Mouse (Mus musculus): ENCODE data around the gene Celsr2.

The Celsr2 gene

DNA sequence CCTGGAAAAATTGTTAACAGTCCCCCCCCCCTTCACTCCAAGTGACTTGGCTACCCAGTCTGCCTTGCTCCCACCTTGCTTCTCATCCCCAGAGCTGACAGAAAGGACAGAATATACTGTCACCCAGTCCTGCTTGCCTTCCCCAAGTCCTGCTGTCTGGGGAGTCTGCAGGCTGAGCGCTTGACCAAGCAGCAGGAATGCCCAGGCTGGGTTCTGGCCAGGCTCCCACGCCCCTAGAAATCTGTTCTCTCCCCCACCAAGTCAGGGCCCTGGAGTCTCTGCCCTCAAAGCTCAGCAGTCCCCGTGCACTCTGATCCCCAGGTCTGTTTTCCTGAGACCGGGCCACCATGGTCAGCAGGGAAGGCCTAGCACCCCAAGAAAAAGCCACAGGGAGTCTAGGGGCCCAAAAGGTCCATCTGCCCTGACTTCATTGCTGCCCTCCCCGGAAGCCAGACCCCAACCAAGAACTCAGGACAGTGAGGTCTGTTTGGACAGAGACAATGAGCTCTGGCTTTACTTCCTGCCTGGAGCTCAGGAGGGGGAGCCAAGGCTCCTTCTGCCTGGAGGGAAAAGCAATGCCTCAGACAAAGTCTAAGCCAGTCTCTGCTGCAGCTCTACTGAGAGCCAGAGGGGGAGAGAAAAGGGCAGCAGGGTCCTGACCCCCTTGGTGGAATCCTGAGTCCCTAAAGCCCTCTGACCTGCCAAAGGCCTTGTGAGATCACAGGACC is 4.2 kb downstream of the Celsr2 start:
- DNase-seq = peak; percentile 75 to 86

DNA sequence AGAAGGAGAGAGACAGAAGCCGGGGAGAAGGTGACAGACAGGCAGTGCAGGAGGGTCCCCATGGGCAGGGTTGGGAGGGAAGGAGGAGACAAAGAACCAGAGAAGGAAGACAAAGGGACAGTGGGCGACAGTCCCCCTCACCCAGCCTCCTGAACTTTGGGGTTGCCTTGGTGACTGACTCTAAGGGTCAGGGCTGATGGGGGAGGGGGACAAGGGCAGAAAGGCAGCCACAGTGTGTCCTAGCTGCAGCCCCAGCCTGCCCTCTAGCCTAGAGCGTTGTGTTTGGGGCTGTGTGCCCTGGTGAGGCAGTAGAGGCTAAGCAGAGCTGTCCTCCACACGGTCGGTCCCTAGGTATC is 5.0 kb downstream of the Celsr2 start:
- no peak for DNase-seq

DNA sequence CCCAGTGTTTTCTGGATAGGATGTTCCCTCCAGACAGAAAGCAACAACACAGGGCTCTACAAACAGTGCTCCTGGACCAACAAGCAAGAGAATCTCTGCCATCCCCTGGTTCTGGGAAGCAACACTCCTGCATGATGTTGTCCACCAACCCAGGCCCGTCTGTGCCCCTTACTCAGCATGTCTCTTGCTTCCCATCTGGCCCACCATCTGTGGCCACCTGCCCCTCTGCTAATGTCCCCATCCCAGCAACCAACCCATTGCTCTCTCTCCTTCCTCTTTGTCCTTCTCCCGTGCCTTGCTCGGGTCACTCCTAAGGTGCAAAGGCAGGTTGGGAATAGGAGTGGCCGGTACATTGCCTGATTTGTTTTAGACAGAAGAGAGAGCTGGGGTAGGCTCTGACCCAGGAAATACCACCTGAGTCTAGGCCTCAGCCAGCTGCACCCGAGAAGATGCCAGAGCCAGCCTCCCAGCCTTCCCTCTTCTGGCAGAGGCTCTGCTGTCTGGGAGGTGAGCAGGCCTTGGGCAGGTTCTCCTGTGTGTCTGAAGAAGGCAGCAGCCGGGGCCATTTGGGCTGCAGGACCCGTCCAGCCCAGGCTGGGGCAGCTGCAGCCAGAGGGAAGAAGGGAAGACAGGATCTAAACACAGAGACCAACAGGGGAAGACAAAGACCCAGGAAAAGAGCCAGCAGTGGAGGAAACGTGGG is 5.5 kb downstream of the Celsr2 start:
- DNase-seq = peak in 1 of 2 experiments; percentile 37

DNA sequence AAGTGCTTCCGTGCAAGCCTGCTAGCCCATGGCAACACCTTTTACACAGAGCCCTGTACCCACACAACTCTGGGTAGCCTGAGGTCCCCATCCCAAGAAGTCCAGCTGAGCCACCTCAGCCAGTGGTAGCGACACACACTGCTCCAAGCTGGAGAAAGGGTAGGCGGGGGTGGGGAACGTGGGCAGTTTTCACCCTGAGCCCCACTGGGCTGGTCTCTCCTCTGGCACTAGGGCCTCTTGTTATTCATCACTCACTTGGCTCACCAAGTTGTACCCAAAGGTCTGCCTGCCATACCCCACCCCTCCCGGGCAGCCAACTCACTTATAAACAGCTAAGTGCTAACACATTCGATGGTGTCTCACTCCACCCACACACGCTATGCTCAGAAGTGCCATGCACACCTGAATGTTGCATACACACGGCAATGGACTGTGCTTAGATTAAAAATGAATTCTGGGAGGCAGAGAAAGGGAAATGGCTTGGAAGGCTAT is 6.8 kb downstream of the Celsr2 start:
- no peak for DNase-seq

DNA sequence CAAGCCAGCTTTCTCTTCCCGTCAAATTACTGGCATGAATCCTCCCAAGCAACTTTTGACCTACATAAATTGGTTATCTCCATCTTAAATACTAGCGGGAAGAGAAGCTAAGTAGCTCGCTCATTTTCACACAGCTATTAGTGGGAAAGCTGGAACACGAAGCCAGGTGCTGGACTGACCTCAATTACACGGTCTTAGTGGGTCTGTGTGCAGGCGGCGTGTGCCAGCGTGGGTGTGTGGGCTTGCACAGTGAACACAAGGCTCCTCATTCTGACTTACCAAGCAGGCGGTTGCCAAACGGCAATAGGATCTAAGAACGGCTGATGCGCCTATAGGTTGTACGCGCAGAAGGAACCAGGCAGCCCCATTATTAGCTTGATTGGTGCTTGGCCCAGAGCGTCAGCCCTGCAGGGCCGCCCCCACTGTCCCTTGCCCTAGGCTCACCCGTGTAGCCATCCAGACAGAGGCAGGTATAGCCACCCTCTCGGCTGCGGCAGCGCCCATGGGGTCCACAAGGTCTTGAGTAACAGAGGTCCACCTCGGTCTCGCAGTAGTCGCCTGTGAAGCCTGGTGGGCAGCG is 9.0 kb downstream of the Celsr2 start:
- DNase-seq = no peak

DNA sequence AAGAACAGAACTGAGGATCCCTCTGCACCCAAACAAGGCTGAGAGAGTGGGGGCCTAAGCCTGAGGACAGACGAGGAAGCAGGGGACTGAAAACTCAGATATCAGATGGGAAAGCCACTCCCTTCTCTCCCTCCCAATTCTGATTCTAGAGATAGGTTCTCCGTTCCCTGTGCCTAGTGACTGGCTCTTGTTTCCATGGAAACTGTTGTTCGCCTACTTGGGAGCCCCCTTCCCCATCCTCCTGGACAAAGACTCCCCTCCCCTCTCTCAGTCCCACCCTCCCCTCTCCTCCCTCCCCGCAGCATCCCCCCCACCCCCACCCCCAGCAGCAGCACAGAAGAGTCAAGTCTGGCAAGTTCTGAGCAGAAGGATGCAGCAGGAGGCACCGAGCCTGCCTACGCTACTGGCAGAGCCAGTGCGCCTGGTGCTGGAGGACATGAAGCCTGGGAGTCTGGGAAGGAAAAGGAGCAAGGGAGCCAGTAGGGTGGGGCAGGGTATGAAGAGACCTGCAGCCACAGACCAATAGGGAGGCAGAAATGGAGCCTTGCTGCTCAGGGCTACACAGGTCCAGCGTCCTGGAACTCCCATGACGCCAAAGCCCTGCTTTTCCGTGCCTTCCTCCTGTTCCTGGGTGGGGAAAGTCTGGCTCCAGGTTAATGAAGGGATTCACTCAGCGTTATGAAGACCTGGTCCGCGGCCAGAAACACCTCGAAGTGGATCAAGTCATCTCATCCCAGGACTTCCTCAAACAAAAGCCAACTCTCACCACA is 9.6 kb downstream of the Celsr2 start:
- no peak for DNase-seq

DNA sequence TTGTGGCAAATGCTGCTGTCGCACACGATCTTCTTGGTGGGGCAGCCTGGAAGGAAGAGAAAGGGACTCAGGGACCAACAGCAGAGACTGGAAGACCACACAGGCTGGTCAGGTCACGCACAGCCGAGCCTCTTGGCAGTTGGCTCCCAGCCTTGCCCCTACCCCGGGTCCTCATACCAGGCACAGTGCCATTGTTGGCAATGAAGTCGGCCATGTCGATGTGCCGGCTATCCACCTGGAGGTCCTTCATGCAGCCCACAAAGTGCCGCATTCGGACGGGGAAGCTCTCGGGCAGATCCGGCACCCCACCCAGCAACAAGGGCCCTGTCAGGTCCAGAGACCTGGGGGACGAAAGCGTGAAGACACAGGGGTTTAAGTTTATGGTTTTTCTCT is 12.8 kb downstream of the Celsr2 start:
- no peak for DNase-seq

DNA sequence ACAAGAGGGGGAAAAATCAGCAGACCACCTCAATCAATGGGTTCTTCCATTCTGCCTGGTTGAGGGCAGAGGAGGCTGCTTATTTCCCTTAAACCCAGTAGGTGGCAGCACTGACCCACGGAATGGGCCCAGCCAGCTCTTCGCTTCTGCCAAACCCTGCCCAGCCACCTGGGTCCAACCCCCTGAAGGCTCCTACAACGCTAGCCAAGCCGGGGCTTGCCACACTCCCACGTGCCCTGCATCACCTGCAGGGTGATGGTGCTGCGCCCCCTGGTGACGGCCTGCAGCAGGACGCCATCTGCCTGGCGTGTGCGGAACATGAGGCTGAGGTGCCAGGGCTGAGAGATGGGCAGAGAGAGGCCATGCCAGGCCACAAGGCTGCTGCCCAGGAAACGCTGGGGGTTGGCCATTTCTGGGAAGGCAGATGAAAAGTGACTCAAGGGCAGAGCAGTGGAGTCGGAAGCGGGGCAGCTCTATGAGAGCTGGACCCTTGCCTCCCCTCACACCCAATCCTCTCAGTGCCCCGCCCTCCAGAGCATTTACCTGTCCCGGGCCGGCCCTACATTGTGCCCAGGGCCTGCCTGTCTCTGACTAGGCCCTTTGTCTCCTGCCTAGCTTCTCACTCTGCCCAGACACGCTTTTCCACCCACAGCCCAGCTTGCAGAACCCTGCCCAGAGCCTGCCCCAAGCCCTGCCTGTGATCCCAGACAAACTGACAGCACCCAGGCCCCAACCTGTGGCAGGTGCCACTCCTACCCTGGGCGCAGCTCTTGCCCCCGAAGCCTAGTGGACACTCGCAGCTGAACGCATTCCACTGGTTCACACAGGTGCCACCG is 13.4 kb downstream of the Celsr2 start:
- DNase-seq = peak; percentile 93 to 95

DNA sequence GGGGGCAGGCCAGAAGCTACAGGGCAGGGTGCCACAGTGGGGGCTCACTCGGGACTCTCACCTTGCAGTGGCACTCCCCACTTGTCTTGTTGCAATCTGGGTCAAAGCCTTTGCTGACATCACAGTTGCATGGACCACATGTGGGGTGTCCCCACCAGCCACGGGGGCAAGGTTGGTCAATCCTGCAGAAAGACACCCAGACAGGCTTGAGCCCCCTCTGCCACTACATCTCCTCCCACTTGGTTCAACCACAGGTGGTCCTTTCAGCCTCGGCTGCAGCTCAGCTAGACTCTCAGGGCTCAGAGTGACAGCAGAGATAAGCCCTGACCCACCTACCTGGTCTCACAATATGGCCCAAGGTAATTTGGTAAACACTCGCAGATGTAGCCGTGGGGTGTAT is 14.9 kb downstream of the Celsr2 start:
- no peak for DNase-seq

DNA sequence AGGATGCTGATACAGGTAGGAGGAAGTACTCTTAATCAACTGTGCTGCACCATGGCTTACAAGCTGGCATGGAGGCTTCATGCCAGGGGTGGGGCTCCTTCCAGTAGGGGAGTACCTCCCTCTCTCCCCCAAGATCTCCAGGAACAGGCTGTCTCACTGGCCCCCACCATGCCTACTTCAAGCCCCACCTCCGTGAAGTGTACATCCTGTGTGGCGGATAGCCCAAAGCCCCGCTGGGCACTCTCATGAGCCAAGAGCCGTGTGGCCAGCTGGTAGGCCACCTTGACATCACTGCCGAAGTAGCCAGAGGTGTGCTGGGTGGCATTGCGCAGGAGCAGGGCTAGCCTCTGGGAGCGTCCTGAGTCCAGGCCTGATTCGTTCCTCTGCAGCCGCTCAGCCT is 17.1 kb downstream of the Celsr2 start:
- DNase-seq = no peak

DNA sequence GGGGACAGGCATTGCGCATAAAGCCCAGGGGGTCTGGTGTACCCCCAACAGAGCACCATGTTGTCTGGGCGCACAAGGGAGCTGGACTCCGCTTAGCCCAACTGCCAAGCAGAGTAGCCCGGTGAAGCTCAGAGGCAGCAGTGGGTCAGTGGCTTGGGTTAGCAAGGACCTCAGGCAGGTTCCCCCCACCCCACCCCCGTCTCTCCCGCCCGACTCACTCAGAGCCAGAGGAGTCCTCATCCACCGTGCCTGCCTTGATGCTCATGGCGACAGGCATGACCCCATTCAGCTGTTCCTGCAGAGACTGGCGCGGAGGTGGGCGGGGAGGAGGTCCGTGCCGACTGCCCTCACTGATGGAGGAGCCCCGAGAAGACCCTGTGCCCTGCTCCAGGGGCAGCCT is 22.6 kb downstream of the Celsr2 start:
- DNase-seq = no peak

DNA sequence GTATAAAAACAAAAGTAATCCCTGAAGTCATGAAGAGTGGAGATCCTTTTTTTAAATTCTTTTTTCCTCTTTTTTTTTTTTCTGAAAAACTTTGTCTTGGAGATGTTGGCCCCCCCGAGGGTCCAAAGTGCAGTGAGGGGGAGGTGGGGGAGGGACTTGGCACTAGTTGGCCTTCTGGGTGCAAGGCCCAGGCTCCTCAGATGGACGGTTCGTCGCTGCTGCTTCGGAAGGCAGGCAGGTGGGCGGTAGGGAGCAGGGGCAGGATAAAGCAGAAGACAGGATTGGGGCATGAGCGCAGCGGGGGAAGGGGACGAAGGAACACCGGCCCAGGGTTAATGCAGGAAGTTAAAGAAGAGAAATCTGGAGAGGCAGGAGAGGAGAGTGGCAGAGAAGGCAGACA is 23.1 kb downstream of the Celsr2 start:
- peak; percentile 76 to 86 for DNase-seq

DNA sequence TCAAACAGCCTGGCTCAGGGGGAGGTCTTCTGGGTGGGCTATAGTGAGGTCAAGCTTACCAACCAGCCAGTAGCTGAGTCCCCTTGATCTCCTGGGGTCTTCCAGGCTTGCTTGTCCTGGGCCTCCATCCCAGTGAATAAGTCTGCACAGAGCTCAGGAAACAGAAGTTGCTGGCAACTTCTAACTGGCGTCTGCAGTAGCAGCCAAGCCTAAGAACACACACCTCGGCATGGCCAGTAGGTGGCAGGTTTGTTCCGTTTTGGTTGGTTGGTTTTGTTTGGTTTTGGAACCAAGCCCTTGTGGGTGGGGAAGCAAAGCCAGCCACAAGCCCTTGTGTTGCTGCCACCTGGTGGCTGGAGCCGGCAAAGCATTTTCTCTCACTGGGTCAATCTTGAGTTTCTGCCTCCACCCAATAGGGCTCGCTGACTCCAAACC is 26.2 kb downstream of the Celsr2 start:
- DNase-seq = peak; percentile 98 to 99

DNA sequence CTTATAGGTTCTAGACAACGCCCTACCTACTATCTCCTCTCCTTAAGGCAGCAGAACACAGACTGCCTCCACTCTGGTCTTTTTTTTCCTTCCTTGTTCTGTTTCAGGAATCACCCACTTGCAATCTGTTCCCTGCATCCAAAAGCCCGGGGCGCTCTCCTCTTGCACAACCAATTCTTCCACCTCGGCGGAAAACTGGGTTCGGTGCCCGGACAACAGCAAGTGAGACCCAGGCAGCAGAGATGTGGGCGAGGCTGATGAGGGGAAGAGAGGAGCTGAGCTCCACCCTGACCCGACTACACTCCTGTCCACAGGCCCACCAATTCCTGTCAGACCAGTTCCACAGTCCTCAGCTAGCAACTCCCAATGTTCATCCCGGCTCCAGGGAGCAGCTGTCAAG is 29.2 kb downstream of the Celsr2 start:
- DNase-seq = no peak

DNA sequence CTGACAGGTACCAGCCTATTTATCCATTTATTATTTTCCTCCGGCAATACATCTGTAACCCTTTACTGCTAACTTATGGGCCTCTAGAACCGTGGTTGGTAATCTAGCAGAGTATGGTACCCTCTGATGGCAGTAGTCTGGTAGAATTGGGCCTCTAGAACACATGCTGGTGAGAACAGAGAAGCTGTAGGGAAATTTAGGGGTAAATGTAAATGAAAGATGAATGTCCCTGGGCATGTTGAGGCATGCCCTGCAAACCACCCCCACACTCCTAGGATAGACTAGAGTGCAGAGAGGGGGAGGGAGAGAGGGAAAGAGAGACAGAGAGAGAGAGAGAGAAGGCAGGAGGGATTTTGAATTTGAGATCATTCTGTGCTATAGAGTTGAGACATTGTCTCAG is 30.9 kb downstream of the Celsr2 start:
- DNase-seq = no peak

DNA sequence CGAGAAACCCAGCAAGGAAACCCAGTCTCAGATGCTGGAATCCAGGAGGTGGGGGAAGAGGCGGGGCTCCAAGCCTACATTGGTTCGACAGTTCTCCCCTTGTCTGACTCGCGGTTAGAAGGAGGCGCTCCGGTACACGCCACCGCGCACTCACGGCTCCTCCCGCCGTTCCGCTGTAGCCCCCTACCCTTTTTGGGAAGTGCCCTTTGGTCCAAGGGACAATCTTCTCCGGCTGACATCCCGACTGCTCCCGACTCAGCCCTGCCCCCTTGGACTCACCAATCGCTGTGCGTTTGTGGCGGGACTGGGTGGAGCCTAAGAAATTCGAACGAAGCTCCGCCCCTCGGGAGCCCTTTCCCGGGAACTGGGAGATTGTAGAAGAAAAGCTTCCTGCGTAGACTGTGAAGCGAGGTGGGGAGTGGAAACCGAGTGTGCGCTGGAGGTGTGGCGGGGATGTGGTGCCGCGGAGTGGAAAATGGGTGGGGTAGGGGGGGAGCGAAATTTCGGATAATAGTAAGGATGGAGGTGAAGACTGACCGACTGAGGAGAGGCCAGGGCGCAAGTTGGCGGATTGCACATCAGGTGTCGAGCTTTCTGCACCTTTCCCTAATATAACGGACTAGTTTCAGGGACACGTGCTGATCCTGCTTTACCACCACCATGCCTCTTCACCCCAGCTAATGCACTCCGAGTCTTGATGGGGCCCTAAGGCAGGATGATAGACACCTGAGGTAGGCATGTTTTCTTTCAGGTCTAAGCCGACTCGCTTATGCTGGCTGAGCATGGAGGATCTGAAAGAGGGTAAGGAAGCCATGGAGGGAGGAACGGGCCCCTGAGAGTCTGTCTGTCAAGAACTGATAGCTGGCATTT is 31.6 kb downstream of the Celsr2 start, which contains the start of gene Psrc1:
Gene Psrc1, plus strand, starts transcription at position 355 of the 870 bp plus-strand sequence.
- DNase-seq = peak; percentile 93 to 94

DNA sequence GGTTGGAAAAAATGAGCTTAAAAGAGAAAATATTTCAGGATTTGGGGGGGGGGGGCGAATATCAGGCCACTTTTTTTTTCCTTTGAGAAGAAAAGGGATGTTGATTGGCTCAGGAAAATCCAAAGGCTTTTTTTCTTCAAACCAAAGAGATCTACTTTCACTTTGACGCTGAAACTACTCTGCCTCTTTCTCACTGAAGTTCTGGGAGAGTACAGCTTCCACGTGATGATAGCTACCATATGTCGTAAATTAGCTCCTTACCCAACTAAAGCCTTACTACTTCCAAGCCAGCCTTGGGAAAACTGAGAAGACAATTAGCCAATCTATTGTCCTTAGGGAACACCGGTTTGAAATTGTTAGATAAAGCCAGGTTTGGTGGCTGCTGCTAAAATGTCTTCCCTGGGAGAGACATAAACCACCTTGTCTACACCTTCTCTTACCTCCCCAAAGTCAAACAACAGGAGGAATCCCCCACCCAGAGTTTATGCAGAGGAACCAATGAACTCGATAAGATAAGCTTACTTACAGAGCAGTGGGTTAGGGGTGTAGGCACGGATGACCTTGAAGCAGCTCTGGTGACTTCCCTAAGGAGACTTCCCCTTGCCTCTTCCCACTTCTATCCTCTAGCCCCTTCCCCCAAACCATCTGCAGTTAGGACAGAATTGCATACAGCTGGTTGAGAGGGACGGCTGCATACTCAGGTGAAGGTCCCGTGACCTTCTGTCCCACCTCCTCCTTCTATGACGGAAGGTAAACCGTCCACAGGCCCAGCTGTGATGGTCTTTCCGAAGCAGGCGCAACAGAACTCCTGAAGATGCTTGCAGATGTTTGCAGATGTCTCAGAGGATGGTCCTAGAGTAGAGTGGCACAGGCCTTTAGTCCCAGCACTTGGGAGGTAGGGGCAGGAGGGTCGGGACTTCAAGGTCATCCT is 33.1 kb downstream of the Celsr2 start:
- DNase-seq = no peak

DNA sequence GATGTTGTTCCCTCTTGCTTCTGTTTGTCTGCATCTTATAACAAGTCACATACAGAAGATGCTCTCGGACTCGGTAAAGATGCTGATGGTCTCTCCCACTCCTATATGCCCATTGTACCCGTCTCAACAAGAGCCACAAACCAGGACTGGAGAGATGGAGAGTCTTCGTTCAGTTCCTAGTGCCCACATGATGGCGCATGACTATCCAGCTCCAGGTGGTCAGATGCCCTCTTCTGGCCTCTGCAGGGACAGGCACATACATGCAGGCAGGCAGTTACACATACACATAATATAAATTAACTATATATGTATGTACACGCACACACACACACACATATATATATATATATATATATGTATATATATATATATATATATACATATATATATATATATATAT is 34.7 kb downstream of the Celsr2 start:
- DNase-seq = peak in 1 of 2 experiments; percentile 33

DNA sequence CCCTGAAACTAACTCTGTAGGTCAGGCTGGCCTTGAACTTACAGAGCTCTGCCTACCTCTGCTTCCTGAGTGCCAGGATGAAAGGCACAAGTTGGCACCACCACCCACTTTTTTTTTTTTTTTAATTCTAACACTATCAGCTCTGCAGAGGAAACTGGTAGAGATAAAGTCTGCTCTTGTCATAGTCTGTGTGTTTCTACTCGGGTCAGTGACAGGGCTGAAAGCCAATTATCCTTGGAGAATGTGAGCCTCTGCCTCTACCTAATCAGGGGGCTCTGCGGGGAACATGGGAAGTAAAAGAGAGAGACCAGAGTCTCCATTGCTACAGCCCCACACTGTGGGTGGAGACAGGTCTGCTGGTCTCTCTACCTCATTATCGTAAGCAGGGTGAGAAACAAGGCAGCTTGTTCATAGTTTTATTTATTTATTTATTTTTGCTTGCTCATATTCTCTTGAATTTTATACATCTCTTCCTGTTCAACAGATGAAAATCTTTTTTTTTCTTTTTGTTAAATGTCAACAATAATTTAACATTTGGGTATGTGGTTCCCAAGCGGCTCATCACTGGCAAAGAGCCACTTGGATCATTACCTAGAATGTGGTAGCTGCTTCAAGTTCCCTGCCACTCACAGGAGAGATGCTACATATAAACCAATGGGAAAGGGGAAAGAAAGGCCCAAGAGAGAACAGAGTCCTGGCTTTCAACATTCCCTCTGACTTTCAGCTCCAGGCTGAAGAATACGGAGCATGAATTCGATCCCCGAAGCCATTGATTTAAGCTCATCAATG is 36.3 kb downstream of the Celsr2 start:
- no peak for DNase-seq
